Mouse (Mus musculus) embryonic facial prominence, embryonic 11.5 days (tissue): ENCODE data around the gene Snx29. TPM values are rescaled to one million over a fixed set of nuclear protein-coding genes. Genes with fewer than 3 reads are reported as not detected.

Experiments
- ATAC-seq: fragments of 200-750 bp; cut with Nextera tagmentation; replicated peaks from 2 replicates; pipeline ENCODE4 v1.8.0; 2017; ENCODE audit warnings: low read depth; ENCODE audit not compliant: insufficient number of reproducible peaks, low FRiP score, low TSS enrichment
- DNase-seq: peaks from one replicate; pipeline ENCODE4 v3.0.0-alpha.2; 2015; ENCODE audit warnings: low spot score
- H3K27ac ChIP-seq: fragments of 300-500 bp; sonication (generic); replicated peaks from 2 replicates; pipeline ENCODE4 v1.5.1; 2014; ENCODE audit warnings: mild to moderate bottlenecking, low read depth, low read length, control low read depth
- H3K27me3 ChIP-seq: fragments of 300-500 bp; sonication (generic); 2 replicates; pipeline ENCODE4 v1.6.1; 2014; ENCODE audit warnings: mild to moderate bottlenecking, low read length, moderate library complexity, mixed read lengths; ENCODE audit not compliant: control insufficient read depth, insufficient read depth
- H3K36me3 ChIP-seq: fragments of 300-500 bp; sonication (generic); replicated peaks from 2 replicates; pipeline ENCODE4 v1.6.1; 2014; ENCODE audit warnings: low read depth, mild to moderate bottlenecking, low read length, moderate library complexity, mixed read lengths; ENCODE audit not compliant: control insufficient read depth, insufficient read depth
- H3K4me1 ChIP-seq: fragments of 300-500 bp; sonication (generic); 2 replicates; pipeline ENCODE4 v1.6.1; 2014; ENCODE audit warnings: low read length, mixed read lengths; ENCODE audit not compliant: control insufficient read depth, insufficient read depth
- H3K4me2 ChIP-seq: fragments of 300-500 bp; sonication (generic); 2 replicates; pipeline ENCODE4 v1.6.1; 2014; ENCODE audit warnings: low read depth, mild to moderate bottlenecking, control low read depth, low read length, moderate library complexity
- H3K4me3 ChIP-seq: fragments of 300-500 bp; sonication (generic); 2 replicates; pipeline ENCODE4 v1.5.1; 2014; ENCODE audit warnings: low read depth, low read length, control low read depth
- H3K9ac ChIP-seq: fragments of 300-500 bp; sonication (generic); replicated peaks from 2 replicates; pipeline ENCODE4 v1.6.1; 2014; ENCODE audit warnings: mild to moderate bottlenecking, control low read depth, low read length
- H3K9me3 ChIP-seq: fragments of 300-500 bp; sonication (generic); replicated peaks from 2 replicates; pipeline ENCODE4 v1.6.1; 2016; ENCODE audit warnings: mild to moderate bottlenecking, low read length, inconsistent platforms, mixed read lengths; ENCODE audit not compliant: control insufficient read depth
- WGBS: fragments of 180-500 bp; shearing (Covaris S2); extraction: QIAGEN DNeasy Blood & Tissue Kit; methylation state at CpG from one replicate; pipeline ENCODE4 v1.1.7; 2014; 5-methylcytosine and 5-hydroxymethylcytosine counted together
- polyA plus RNA-seq: library from polyadenylated mRNA; unstranded; fragments of >200 nt; fragmentation: Nextera tagmentation; extraction: Ambion mirVana; gene quantifications from 2 replicates; pipeline ENCODE4 v1.2.1, GENCODE M21; 2014

Snx29 gene
- polyA plus RNA-seq, 1 experiment from 2014 or later: 7.0 TPM

GRCm38 (mm10) chr16:11784354-11784753 lies 461.6 kb downstream of the Snx29 start:
- Histone ChIP-seq H3K4me3 (no peak overlapping the region), H3K36me3 (no peaks in the 10 kb centered on the region), H3K4me2 (no peak overlapping the region), H3K4me1 (no peaks in the 10 kb centered on the region), H3K9me3 (no peaks in the 10 kb centered on the region), H3K9ac (no peak overlapping the region), H3K27ac (no peak overlapping the region), H3K27me3 (no peaks in the 10 kb centered on the region)
- ATAC-seq (no peak), DNase-seq (no peak)
- 67% methylated on average over 4 of the region's 4 CpGs for WGBS

GRCm38 (mm10) chr16:11785806-11786205 lies 463.1 kb downstream of the Snx29 start:
- DNase-seq: no peak
- H3K9ac ChIP-seq: no peak overlapping the region
- no peak for ATAC-seq
- 58% methylated on average over 4 of the region's 4 CpGs for WGBS
- H3K27ac ChIP-seq: no peak overlapping the region
- H3K36me3 ChIP-seq: no peaks in the 10 kb centered on the region
- no peaks in the 10 kb centered on the region for H3K27me3 ChIP-seq
- no peak overlapping the region for H3K4me3 ChIP-seq
- no peaks in the 10 kb centered on the region for H3K4me1 ChIP-seq
- H3K9me3 ChIP-seq: no peaks in the 10 kb centered on the region
- no peak overlapping the region for H3K4me2 ChIP-seq

- ATAC-seq (no peak), DNase-seq (no peak)
- no peak overlapping the region for H3K27ac ChIP-seq
- no peak overlapping the region for H3K4me3 ChIP-seq
- no peak overlapping the region for H3K4me2 ChIP-seq
- no peak overlapping the region for H3K9ac ChIP-seq
- H3K9me3 ChIP-seq: no peaks in the 10 kb centered on the region
- H3K4me1 ChIP-seq: no peaks in the 10 kb centered on the region
- WGBS: 93% methylated on average over 3 of the region's 3 CpGs
- no peaks in the 10 kb centered on the region for H3K27me3 ChIP-seq
- no peaks in the 10 kb centered on the region for H3K36me3 ChIP-seq
These were observed 467.8 kb downstream of the Snx29 start for GRCm38 (mm10) chr16:11790476-11790875.

GRCm38 (mm10) chr16:11793391-11793790 lies 470.7 kb downstream of the Snx29 start:
- Histone ChIP-seq H3K9ac (no peak overlapping the region), H3K27ac (no peak overlapping the region), H3K4me2 (no peak overlapping the region), H3K27me3 (no peaks in the 10 kb centered on the region), H3K9me3 (no peaks in the 10 kb centered on the region), H3K36me3 (no peaks in the 10 kb centered on the region), H3K4me3 (no peak overlapping the region), H3K4me1 (no peaks in the 10 kb centered on the region)
- ATAC-seq (no peak), DNase-seq (no peak)
- 19% methylated on average over 2 of the region's 2 CpGs for WGBS

- H3K27me3 ChIP-seq: no peaks in the 10 kb centered on the region
- H3K4me2 ChIP-seq: no peak overlapping the region
- ATAC-seq: no peak
- H3K4me3 ChIP-seq: no peak overlapping the region
- WGBS: 80% methylated on average over 4 of the region's 4 CpGs
- H3K36me3 ChIP-seq: no peaks in the 10 kb centered on the region
- H3K27ac ChIP-seq: no peak overlapping the region
- H3K9me3 ChIP-seq: no peaks in the 10 kb centered on the region
- DNase-seq: no peak
- no peaks in the 10 kb centered on the region for H3K4me1 ChIP-seq
- H3K9ac ChIP-seq: no peak overlapping the region
These were observed 471.9 kb downstream of the Snx29 start for GRCm38 (mm10) chr16:11794628-11795027.

GRCm38 (mm10) chr16:11795758-11796460 lies 473.2 kb downstream of the Snx29 start:
- no peaks in the 10 kb centered on the region for H3K36me3 ChIP-seq
- no peak overlapping the region for H3K27ac ChIP-seq
- 79% methylated on average over 7 of the region's 7 CpGs for WGBS
- ATAC-seq (no peak), DNase-seq (no peak)
- H3K27me3 ChIP-seq: no peaks in the 10 kb centered on the region
- no peaks in the 10 kb centered on the region for H3K9me3 ChIP-seq
- H3K4me1 ChIP-seq: no peaks in the 10 kb centered on the region
- H3K4me3 ChIP-seq: no peak overlapping the region
- no peak overlapping the region for H3K9ac ChIP-seq
- no peak overlapping the region for H3K4me2 ChIP-seq

GRCm38 (mm10) chr16:11801960-11802539 lies 479.3 kb downstream of the Snx29 start:
- DNase-seq: no peak
- no peak overlapping the region for H3K4me2 ChIP-seq
- no peak overlapping the region for H3K27ac ChIP-seq
- H3K27me3 ChIP-seq: no peaks in the 10 kb centered on the region
- H3K36me3 ChIP-seq: no peaks in the 10 kb centered on the region
- H3K9ac ChIP-seq: no peak overlapping the region
- H3K9me3 ChIP-seq: no peaks in the 10 kb centered on the region
- 91% methylated on average over 7 of the region's 7 CpGs for WGBS
- no peak for ATAC-seq
- H3K4me3 ChIP-seq: no peak overlapping the region
- H3K4me1 ChIP-seq: no peaks in the 10 kb centered on the region
